Mouse (Mus musculus): ENCODE measurements around the gene Pus10.

Gene Pus10

GRCm38 (mm10) chr11:23693286-23693685 lies 27.8 kb downstream of the Pus10 start:
- DNase-seq (ENCODE audit: extremely low read depth, low read depth) = no peak

GRCm38 (mm10) chr11:23695847-23696246 lies 30.4 kb downstream of the Pus10 start:
- DNase-seq (ENCODE audit: extremely low read depth, low read depth) = no peak

GRCm38 (mm10) chr11:23698526-23698925 lies 33.1 kb downstream of the Pus10 start:
- DNase-seq (ENCODE audit: extremely low read depth, low read depth) = no peak

GRCm38 (mm10) chr11:23699414-23700095 lies 34.1 kb downstream of the Pus10 start:
- DNase-seq (ENCODE audit: extremely low read depth, low read depth) = no peak

GRCm38 (mm10) chr11:23701831-23702230 lies 36.4 kb downstream of the Pus10 start:
- no peak for DNase-seq (ENCODE audit: extremely low read depth, low read depth)

- no peak for DNase-seq (ENCODE audit: extremely low read depth, low read depth)
Measured at GRCm38 (mm10) chr11:23704604-23705294, 39.3 kb downstream of the Pus10 start.

GRCm38 (mm10) chr11:23712299-23712698 lies 46.8 kb downstream of the Pus10 start:
- no peak for DNase-seq (ENCODE audit: extremely low read depth, low read depth)

GRCm38 (mm10) chr11:23718856-23719255 lies 53.4 kb downstream of the Pus10 start:
- no peak for DNase-seq (ENCODE audit: extremely low read depth, low read depth)

GRCm38 (mm10) chr11:23719825-23720224 lies 54.4 kb downstream of the Pus10 start:
- DNase-seq (ENCODE audit: extremely low read depth, low read depth) = no peak

GRCm38 (mm10) chr11:23722326-23722725 lies 56.9 kb downstream of the Pus10 start:
- no peak for DNase-seq (ENCODE audit: extremely low read depth, low read depth)

GRCm38 (mm10) chr11:23725850-23726249 lies 60.4 kb downstream of the Pus10 start:
- no peak for DNase-seq (ENCODE audit: extremely low read depth, low read depth)

GRCm38 (mm10) chr11:23726441-23726840 lies 61.0 kb downstream of the Pus10 start:
- DNase-seq (ENCODE audit: extremely low read depth, low read depth) = no peak

- DNase-seq (ENCODE audit: extremely low read depth, low read depth) = no peak
Measured at GRCm38 (mm10) chr11:23728186-23728585, 62.7 kb downstream of the Pus10 start.

- DNase-seq (ENCODE audit: extremely low read depth, low read depth) = no peak
Measured at GRCm38 (mm10) chr11:23730120-23730519, 64.6 kb downstream of the Pus10 start.

- no peak for DNase-seq (ENCODE audit: extremely low read depth, low read depth)
Measured at GRCm38 (mm10) chr11:23732840-23733239, 67.4 kb downstream of the Pus10 start.

- DNase-seq (ENCODE audit: extremely low read depth, low read depth) = no peak
Measured at GRCm38 (mm10) chr11:23734749-23735286, 69.3 kb downstream of the Pus10 start.

- DNase-seq (ENCODE audit: extremely low read depth, low read depth) = no peak
Measured at GRCm38 (mm10) chr11:23735820-23736470, 70.5 kb downstream of the Pus10 start.

- peak; percentile 29 for DNase-seq (ENCODE audit: extremely low read depth, low read depth)
Measured at GRCm38 (mm10) chr11:23740895-23741294, 75.4 kb downstream of the Pus10 start.

GRCm38 (mm10) chr11:23741386-23741785 lies 75.9 kb downstream of the Pus10 start:
- no peak for DNase-seq (ENCODE audit: extremely low read depth, low read depth)

GRCm38 (mm10) chr11:23744352-23744751 lies 78.9 kb downstream of the Pus10 start:
- DNase-seq (ENCODE audit: extremely low read depth, low read depth) = no peak

GRCm38 (mm10) chr11:23746102-23746501 lies 80.6 kb downstream of the Pus10 start:
- DNase-seq (ENCODE audit: extremely low read depth, low read depth) = no peak

- DNase-seq (ENCODE audit: extremely low read depth, low read depth) = no peak
Measured at GRCm38 (mm10) chr11:23753136-23753710, 87.7 kb downstream of the Pus10 start.
